Mouse (Mus musculus) embryonic fibroblast, embryonic 13.5 days (primary cell): ENCODE data around the gene Syn3.

ENCODE experiments used
- CTCF ChIP-seq: IDR thresholded peaks from 2 replicates; pipeline ENCODE4 v1.5.1; 2011; ENCODE audit warnings: mild to moderate bottlenecking, control low read depth, low read length, moderate library complexity, borderline replicate concordance; ENCODE audit not compliant: insufficient read depth
- POLR2A ChIP-seq: IDR thresholded peaks from 2 replicates; pipeline ENCODE4 v1.6.1; 2011; ENCODE audit warnings: low read depth, mild to moderate bottlenecking, control low read depth, low read length, moderate library complexity

GRCm38 (mm10) chr10:86017781-86018180 is 480.9 kb downstream of the Syn3 start:
- no peak for TF ChIP-seq CTCF
- no peak for TF ChIP-seq POLR2A
